Mouse (Mus musculus) cerebellum, adult 2 months (tissue): ENCODE measurements around the gene Chdh. TPM values are rescaled to one million over a fixed set of nuclear protein-coding genes. Genes with fewer than 3 reads are reported as not detected.
A peak's percentile ranks its signal among the peaks of the same experiment; 100 is the strongest.

ENCODE experiments used
- DNase-seq, 2 experiments: peaks; one replicate each; pipeline ENCODE4 v3.0.0; 2021
- H3K27ac ChIP-seq: fragments of 200-500 bp; 2 replicates; pipeline ENCODE4 v1.5.1; 2012; ENCODE audit warnings: low read length, control low read depth, inconsistent platforms; ENCODE audit not compliant: insufficient read depth
- H3K27me3 ChIP-seq: fragments of 200-500 bp; 2 replicates; pipeline ENCODE4 v1.6.1; 2012; ENCODE audit warnings: inconsistent platforms, mild to moderate bottlenecking, low read length, moderate library complexity; ENCODE audit not compliant: control insufficient read depth, insufficient read depth
- H3K4me1 ChIP-seq: fragments of 200-500 bp; 2 replicates; pipeline ENCODE4 v1.6.1; 2011; ENCODE audit warnings: low read length; ENCODE audit not compliant: control insufficient read depth, insufficient read depth
- H3K4me3 ChIP-seq: fragments of 200-500 bp; replicated peaks from 2 replicates; pipeline ENCODE3; 2011; ENCODE audit warnings: mild to moderate bottlenecking, low read depth, low read length, control low read depth; ENCODE audit not compliant: insufficient read depth
- CTCF ChIP-seq: fragments of 200-500 bp; IDR thresholded peaks from 2 replicates; pipeline ENCODE4 v1.5.1; 2011; ENCODE audit warnings: low read depth, mild to moderate bottlenecking, control low read depth, low read length, moderate library complexity, borderline replicate concordance; ENCODE audit not compliant: insufficient read depth
- POLR2A ChIP-seq: fragments of 200-500 bp; IDR thresholded peaks from 2 replicates; pipeline ENCODE4 v1.6.1; 2011; ENCODE audit warnings: low read length, control low read depth, borderline replicate concordance; ENCODE audit not compliant: insufficient read depth
- WGBS: fragments of 180-500 bp; shearing (Covaris S2); methylation state at CpG from one replicate; pipeline ENCODE4 v1.1.7; 2018; 5-methylcytosine and 5-hydroxymethylcytosine counted together
- polyA plus RNA-seq: library from polyadenylated mRNA; depleted of rRNA; stranded (reverse); fragments of >200 nt; gene quantifications from 2 replicates; pipeline ENCODE4 v1.2.3, GENCODE M21; 2012

The Chdh gene
- polyA plus RNA-seq, 1 experiment, result 4.2 TPM

GRCm38 (mm10) chr14:29996000-29996751 is 12.6 kb upstream of the Chdh start:
- 92% methylated on average over 11 of the region's 11 CpGs for WGBS

GRCm38 (mm10) chr14:29997345-29997744 is 11.5 kb upstream of the Chdh start:
- Histone ChIP-seq H3K27ac (no peak overlapping the region), H3K27me3 (no peaks in the 10 kb centered on the region), H3K4me3 (no peak overlapping the region), H3K4me1 (no peaks in the 10 kb centered on the region)
- DNase-seq, result no peak
- TF ChIP-seq POLR2A (no peak), CTCF (no peak)

More at GRCm38 (mm10) chr14:29996000-29996751, 12.6 kb upstream of the Chdh start:
- TF ChIP-seq CTCF (no peak), POLR2A (no peak)
- no peak overlapping the region for H3K27ac ChIP-seq
- DNase-seq, result no peak
- H3K4me3 ChIP-seq, result no peak overlapping the region
- H3K4me1 ChIP-seq, result no peaks in the 10 kb centered on the region
- H3K27me3 ChIP-seq, result no peaks in the 10 kb centered on the region

- Histone ChIP-seq H3K27ac (no peak overlapping the region), H3K4me1 (no peaks in the 10 kb centered on the region), H3K27me3 (no peaks in the 10 kb centered on the region), H3K4me3 (no peak overlapping the region)
- no peak for TF ChIP-seq POLR2A
- no peak for TF ChIP-seq CTCF
- DNase-seq, result no peak
- WGBS, result 82% methylated on average over 13 of the region's 13 CpGs
These were observed 9.9 kb upstream of the Chdh start for GRCm38 (mm10) chr14:29998747-29999474.

GRCm38 (mm10) chr14:29999475-29999811 is 9.4 kb upstream of the Chdh start:
- TF ChIP-seq CTCF (no peak), POLR2A (no peak)
- Histone ChIP-seq H3K27me3 (no peaks in the 10 kb centered on the region), H3K4me1 (no peaks in the 10 kb centered on the region), H3K4me3 (no peak overlapping the region), H3K27ac (no peak overlapping the region)
- DNase-seq, result no peak
- WGBS, result 92% methylated on average over 3 of the region's 3 CpGs

GRCm38 (mm10) chr14:30009864-30010560 is 1.2 kb downstream of the Chdh start:
- H3K4me1 ChIP-seq, result peaks cover 3% of the 10 kb centered on the region; the same call in 1 of the 2 replicates
- no peaks in the 10 kb centered on the region for H3K27me3 ChIP-seq
- 34% methylated on average over 10 of the region's 10 CpGs for WGBS
- peak in 1 of 2 experiments; percentile 33 for DNase-seq
- TF ChIP-seq CTCF, result no peak
- no peak for TF ChIP-seq POLR2A
- H3K27ac ChIP-seq, result peak overlapping the region; percentile 11; the same call in 1 of the 2 replicates
- no peak overlapping the region for H3K4me3 ChIP-seq

GRCm38 (mm10) chr14:30011886-30012560 is 3.2 kb downstream of the Chdh start:
- H3K27ac ChIP-seq, result no peak overlapping the region
- TF ChIP-seq CTCF (no peak), POLR2A (no peak)
- WGBS, result 53% methylated on average over 10 of the region's 10 CpGs

GRCm38 (mm10) chr14:30014487-30014886 is 5.7 kb downstream of the Chdh start:
- 81% methylated on average over 10 of the region's 10 CpGs for WGBS
- Histone ChIP-seq H3K4me1 (peaks cover 9% of the 10 kb centered on the region; the same call in 1 of the 2 replicates), H3K27me3 (no peaks in the 10 kb centered on the region)

More at GRCm38 (mm10) chr14:30011886-30012560, 3.2 kb downstream of the Chdh start:
- Histone ChIP-seq H3K4me3 (no peak overlapping the region), H3K27me3 (no peaks in the 10 kb centered on the region), H3K4me1 (peaks cover 3% of the 10 kb centered on the region; the same call in 1 of the 2 replicates)
- peak in 1 of 2 experiments; percentile 38 for DNase-seq

More at GRCm38 (mm10) chr14:30014487-30014886, 5.7 kb downstream of the Chdh start:
- DNase-seq, result no peak
- H3K27ac ChIP-seq, result no peak overlapping the region
- no peak overlapping the region for H3K4me3 ChIP-seq
- TF ChIP-seq CTCF, result no peak
- no peak for TF ChIP-seq POLR2A
